Mouse (Mus musculus): ENCODE results near the gene Mtmr4. TPM values are rescaled to one million over a fixed set of nuclear protein-coding genes. Genes with fewer than 3 reads are reported as not detected.

The Mtmr4 gene
- polyA plus RNA-seq (2015; fragmentation: Nextera tagmentation; extraction: Ambion mirVana): 4.8 and 5.6 TPM in 2 replicates

DNA sequence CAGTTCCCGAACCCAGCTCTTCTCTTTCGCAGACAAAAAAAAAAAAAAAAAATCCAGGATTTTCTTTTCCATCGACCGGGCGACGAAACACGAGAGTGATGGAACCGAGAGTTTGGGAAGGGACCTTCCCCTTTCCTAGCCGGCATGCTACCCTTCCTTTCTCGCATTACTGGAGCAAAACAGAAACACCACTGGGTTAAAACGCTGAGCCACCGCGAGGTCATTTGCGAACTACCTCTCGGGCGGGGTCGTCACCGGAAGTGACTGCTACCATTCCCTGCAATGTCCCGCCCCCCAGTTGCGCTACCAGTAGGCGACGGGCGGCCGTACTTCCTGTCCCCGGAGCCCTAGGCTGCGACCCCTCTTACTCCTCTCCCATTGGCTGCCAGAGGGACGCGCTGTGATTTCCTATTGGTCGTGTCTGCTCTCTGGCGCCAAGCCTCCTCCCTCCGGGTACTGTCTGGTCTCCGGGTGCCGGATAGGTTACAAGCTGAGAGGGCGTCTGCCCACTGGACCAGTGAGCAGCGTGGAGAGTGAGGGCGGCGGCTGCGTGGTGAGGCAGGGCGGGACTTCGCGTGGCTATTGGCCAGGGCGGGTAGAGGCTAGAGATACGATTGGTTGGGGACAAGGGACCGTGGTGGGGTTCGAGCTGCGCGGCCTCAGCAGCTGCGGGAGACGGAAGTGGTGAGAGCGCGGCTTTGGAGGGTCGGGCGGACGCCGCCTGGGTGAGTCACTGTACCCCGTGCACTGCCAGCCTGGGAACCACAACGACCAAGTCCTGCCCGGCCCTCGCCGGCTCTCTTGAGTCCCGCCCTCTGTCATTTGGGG lies at the start of gene Mtmr4:
Mtmr4 (plus strand) TSS at position 637 of the 828 bp plus-strand sequence.
- Histone ChIP-seq H3K4me2 (ENCODE audit: low read depth, low read length) (peak within 1 kb of the TSS; percentile 92), H3K4me3 (ENCODE audit: low read depth, low read length) (peak within 1 kb of the TSS; percentile 82), H3K36me3 (replicated peaks; ENCODE audit: insufficient read depth, low read length) (no peaks in the 10 kb centered on the region; the same call in 1 of the 2 replicates), H3K27ac (ENCODE audit: low read depth) (peak within 1 kb of the TSS; percentile 96), H3K9me3 (ENCODE audit: low read length) (no peaks in the 10 kb centered on the region), H3K9ac (replicated peaks) (peak within 1 kb of the TSS; percentile 89), H3K4me1 (ENCODE audit: insufficient read depth) (peaks cover 46% of the 10 kb centered on the region), H3K27me3 (ENCODE audit: insufficient read depth, low read length) (no peaks in the 10 kb centered on the region)
- ATAC-seq (peak; percentile 96), DNase-seq (peak; percentile 98)
- WGBS (ENCODE audit: insufficient replicate concordance): under 1% methylated on average over 48 of the region's 61 CpGs
- no peak; the same call in 1 of the 2 replicates for TF ChIP-seq CTCF (IDR thresholded peaks at IDR 0.05; ENCODE audit: low read depth)
- TF ChIP-seq EP300 (IDR thresholded peaks at IDR 0.05; ENCODE audit: low read depth): peak; percentile 51; the same call in 1 of the 2 replicates

DNA sequence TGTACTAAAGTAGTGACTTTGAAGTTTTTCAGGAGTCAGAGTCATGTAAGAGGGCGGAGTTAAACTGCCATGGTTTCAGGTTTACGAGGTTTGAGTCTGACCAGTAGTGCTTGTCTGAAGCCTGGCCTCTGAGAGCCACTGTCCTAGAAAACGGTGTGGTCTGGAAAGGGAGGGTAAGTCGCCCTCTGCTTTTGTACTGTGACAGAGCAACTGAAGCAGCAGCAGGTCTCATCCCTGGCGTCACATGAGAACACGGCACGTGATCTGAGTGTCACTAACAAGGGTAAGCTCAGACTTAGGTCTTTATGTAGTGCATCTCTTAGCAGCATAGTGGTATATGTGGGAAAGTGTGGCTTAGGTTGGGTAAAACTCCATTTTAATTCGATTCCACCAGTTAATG lies 49.7 kb upstream of the Mtmr4 start:
- H3K27ac ChIP-seq (ENCODE audit: low read depth): no peak overlapping the region
- TF ChIP-seq EP300 (IDR thresholded peaks at IDR 0.05; ENCODE audit: low read depth): no peak
- no peak for TF ChIP-seq CTCF (IDR thresholded peaks at IDR 0.05; ENCODE audit: low read depth)
- H3K4me3 ChIP-seq (ENCODE audit: low read depth, low read length): no peak overlapping the region
- H3K9ac ChIP-seq (replicated peaks): no peak overlapping the region
- H3K4me2 ChIP-seq (ENCODE audit: low read depth, low read length): no peak overlapping the region
- no peak for ATAC-seq
- H3K4me1 ChIP-seq (ENCODE audit: insufficient read depth): no peaks in the 10 kb centered on the region
- no peaks in the 10 kb centered on the region for H3K27me3 ChIP-seq (ENCODE audit: insufficient read depth, low read length)
- no peaks in the 10 kb centered on the region for H3K9me3 ChIP-seq (ENCODE audit: low read length)
- no peaks in the 10 kb centered on the region for H3K36me3 ChIP-seq (replicated peaks; ENCODE audit: insufficient read depth, low read length)
- DNase-seq: no peak
- WGBS (ENCODE audit: insufficient replicate concordance): 55% methylated on average over 8 of the region's 8 CpGs

DNA sequence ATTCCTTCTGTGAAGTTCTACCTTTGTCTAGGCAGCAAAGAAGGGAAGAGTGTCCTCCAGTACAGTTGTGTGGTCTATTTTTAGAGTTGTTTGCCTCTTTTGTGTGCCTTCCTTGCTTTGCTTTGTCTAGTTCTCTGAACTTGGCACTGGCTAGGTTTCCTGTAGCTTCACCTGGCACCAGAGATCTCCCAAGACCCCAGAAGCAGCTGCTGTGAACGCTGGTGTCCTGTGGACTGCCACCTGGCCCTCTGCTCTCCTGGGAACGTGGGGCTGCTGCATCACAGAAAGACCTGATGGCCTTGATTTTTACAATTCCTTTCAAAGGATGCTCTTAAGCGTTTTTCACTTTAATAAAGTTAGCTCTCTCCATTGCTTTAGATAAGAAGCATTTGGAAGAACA lies 49.1 kb upstream of the Mtmr4 start:
- 51% methylated on average over 3 of the region's 3 CpGs for WGBS (ENCODE audit: insufficient replicate concordance)

DNA sequence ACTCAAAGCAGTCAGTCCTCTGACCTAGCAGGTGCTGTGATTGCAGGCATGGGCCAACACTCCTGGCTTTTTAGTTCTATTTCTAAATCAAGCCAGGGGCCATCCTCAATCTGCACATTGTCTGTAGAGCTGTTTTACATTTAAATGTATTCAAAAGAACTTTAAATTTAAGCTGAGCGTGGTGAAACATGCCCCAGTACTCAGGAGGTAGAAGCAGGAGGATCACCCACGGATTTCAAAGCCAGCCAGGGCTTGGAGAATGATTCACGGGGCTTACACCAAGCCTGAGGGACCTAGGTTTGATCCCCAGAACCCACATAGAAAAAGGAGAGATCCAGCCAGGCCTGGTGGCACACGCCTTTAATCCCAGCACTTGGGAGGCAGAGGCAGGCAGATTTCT lies 38.6 kb upstream of the Mtmr4 start:
- no peak for DNase-seq
- Histone ChIP-seq H3K9me3 (ENCODE audit: low read length) (no peaks in the 10 kb centered on the region), H3K4me1 (ENCODE audit: insufficient read depth) (no peaks in the 10 kb centered on the region), H3K4me2 (ENCODE audit: low read depth, low read length) (no peak overlapping the region), H3K27me3 (ENCODE audit: insufficient read depth, low read length) (no peaks in the 10 kb centered on the region), H3K36me3 (replicated peaks; ENCODE audit: insufficient read depth, low read length) (no peaks in the 10 kb centered on the region), H3K9ac (replicated peaks) (no peak overlapping the region), H3K4me3 (ENCODE audit: low read depth, low read length) (no peak overlapping the region), H3K27ac (ENCODE audit: low read depth) (no peak overlapping the region)
- WGBS (ENCODE audit: insufficient replicate concordance): 70% methylated on average over 4 of the region's 4 CpGs
- no peak for ATAC-seq
- TF ChIP-seq EP300 (IDR thresholded peaks at IDR 0.05; ENCODE audit: low read depth) (no peak), CTCF (IDR thresholded peaks at IDR 0.05; ENCODE audit: low read depth) (no peak)

More for the DNA sequence above, 49.1 kb upstream of the Mtmr4 start:
- ATAC-seq (no peak), DNase-seq (no peak)
- Histone ChIP-seq H3K36me3 (replicated peaks; ENCODE audit: insufficient read depth, low read length) (no peaks in the 10 kb centered on the region), H3K27me3 (ENCODE audit: insufficient read depth, low read length) (no peaks in the 10 kb centered on the region), H3K4me3 (ENCODE audit: low read depth, low read length) (no peak overlapping the region), H3K9me3 (ENCODE audit: low read length) (no peaks in the 10 kb centered on the region), H3K4me2 (ENCODE audit: low read depth, low read length) (no peak overlapping the region), H3K4me1 (ENCODE audit: insufficient read depth) (no peaks in the 10 kb centered on the region), H3K9ac (replicated peaks) (no peak overlapping the region), H3K27ac (ENCODE audit: low read depth) (no peak overlapping the region)
- TF ChIP-seq CTCF (IDR thresholded peaks at IDR 0.05; ENCODE audit: low read depth) (no peak), EP300 (IDR thresholded peaks at IDR 0.05; ENCODE audit: low read depth) (no peak)

DNA sequence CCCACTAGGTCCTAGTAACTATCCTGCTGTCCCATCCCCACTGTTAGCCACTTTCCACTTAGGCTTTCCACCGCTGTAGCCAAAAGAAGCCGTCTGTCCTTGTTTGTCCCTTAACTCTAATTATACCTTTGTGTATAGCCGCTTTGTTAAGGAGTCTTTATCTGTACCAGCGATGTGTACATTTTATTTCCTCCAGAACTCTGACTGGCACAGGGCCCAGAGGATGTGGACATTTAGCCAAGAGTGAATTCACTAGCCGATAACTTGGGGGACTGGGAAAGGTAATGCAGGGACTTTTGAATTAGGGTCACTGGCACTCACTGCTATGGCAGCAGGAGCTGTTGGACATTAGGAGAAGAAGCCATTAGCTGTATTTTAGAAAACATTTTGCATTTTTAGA lies 37.6 kb upstream of the Mtmr4 start:
- Histone ChIP-seq H3K4me3 (ENCODE audit: low read depth, low read length) (no peak overlapping the region), H3K9ac (replicated peaks) (no peak overlapping the region), H3K9me3 (ENCODE audit: low read length) (no peaks in the 10 kb centered on the region), H3K27me3 (ENCODE audit: insufficient read depth, low read length) (no peaks in the 10 kb centered on the region), H3K4me1 (ENCODE audit: insufficient read depth) (no peaks in the 10 kb centered on the region), H3K36me3 (replicated peaks; ENCODE audit: insufficient read depth, low read length) (no peaks in the 10 kb centered on the region), H3K4me2 (ENCODE audit: low read depth, low read length) (no peak overlapping the region), H3K27ac (ENCODE audit: low read depth) (no peak overlapping the region)
- WGBS (ENCODE audit: insufficient replicate concordance): 59% methylated on average over 5 of the region's 5 CpGs
- TF ChIP-seq EP300 (IDR thresholded peaks at IDR 0.05; ENCODE audit: low read depth): no peak
- no peak for TF ChIP-seq CTCF (IDR thresholded peaks at IDR 0.05; ENCODE audit: low read depth)
- no peak for ATAC-seq
- DNase-seq: no peak

DNA sequence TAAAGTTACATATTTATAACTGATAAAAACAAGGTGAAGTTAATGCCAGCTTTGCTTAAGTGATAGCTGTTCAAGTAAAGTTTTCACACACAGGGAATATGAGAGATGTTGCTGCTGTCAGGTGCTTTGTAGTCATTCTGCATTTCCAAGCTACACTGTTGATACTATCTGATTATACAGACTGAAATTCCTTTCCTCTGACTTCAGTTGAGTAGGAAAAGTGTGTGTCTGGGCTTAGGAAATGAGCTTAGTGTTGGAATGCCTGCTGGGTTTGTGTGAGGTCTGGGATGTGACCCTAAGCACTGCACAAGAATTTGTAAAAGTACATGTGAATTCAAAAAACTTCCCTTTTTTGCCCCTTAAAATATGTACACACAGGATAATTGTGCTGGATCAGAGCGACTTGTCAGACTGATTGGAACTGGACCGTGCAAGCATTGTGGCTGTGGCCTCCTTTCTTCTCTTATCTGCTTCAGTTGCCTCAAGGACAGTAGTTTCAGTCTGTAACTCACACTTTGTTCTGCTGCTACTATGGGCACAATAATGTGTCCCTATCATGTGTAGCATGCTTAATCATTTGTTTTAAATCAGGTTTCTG lies 36.8 kb upstream of the Mtmr4 start:
- Histone ChIP-seq H3K4me2 (ENCODE audit: low read depth, low read length) (no peak overlapping the region), H3K4me3 (ENCODE audit: low read depth, low read length) (no peak overlapping the region), H3K27me3 (ENCODE audit: insufficient read depth, low read length) (no peaks in the 10 kb centered on the region), H3K9me3 (ENCODE audit: low read length) (no peaks in the 10 kb centered on the region), H3K4me1 (ENCODE audit: insufficient read depth) (no peaks in the 10 kb centered on the region), H3K9ac (replicated peaks) (no peak overlapping the region), H3K27ac (ENCODE audit: low read depth) (no peak overlapping the region), H3K36me3 (replicated peaks; ENCODE audit: insufficient read depth, low read length) (no peaks in the 10 kb centered on the region)
- TF ChIP-seq CTCF (IDR thresholded peaks at IDR 0.05; ENCODE audit: low read depth): no peak
- TF ChIP-seq EP300 (IDR thresholded peaks at IDR 0.05; ENCODE audit: low read depth): no peak
- WGBS (ENCODE audit: insufficient replicate concordance): 23% methylated on average over 2 of the region's 2 CpGs
- no peak for DNase-seq
- ATAC-seq: no peak

Data from liver, postnatal 0 days (tissue).